Mouse (Mus musculus): Measurements from ENCODE around the gene Rps15. TPM values are rescaled to one million over a fixed set of nuclear protein-coding genes. Genes with fewer than 3 reads are reported as not detected.

Rps15 gene
- polyA plus RNA-seq, 1 experiment from 2014 or later, result 1,002 TPM

GRCm38 (mm10) chr10:80253551-80253950, 38.7 kb upstream of the Rps15 start:
- no peak overlapping the region for H3K9ac ChIP-seq
- no peaks in the 10 kb centered on the region for H3K9me3 ChIP-seq (replicated peaks)
- H3K4me3 ChIP-seq (replicated peaks), result no peak overlapping the region
- no peak for ATAC-seq (replicated peaks; ENCODE audit: low FRiP score)
- H3K36me3 ChIP-seq, result peaks cover 61% of the 10 kb centered on the region
- no peak overlapping the region for H3K4me2 ChIP-seq
- H3K4me1 ChIP-seq, result peaks cover 17% of the 10 kb centered on the region
- no peaks in the 10 kb centered on the region for H3K27me3 ChIP-seq
- no peak overlapping the region for H3K27ac ChIP-seq
- 90% methylated on average over 6 of the region's 6 CpGs for WGBS

GRCm38 (mm10) chr10:80254331-80255297, 37.6 kb upstream of the Rps15 start:
- Histone ChIP-seq H3K4me1 (peaks cover 27% of the 10 kb centered on the region), H3K27me3 (no peaks in the 10 kb centered on the region), H3K4me2 (no peak overlapping the region), H3K9ac (no peak overlapping the region), H3K4me3 (replicated peaks) (no peak overlapping the region), H3K36me3 (peaks cover 68% of the 10 kb centered on the region), H3K27ac (no peak overlapping the region), H3K9me3 (replicated peaks) (no peaks in the 10 kb centered on the region)
- WGBS, result 93% methylated on average over 26 of the region's 26 CpGs
- no peak for ATAC-seq (replicated peaks; ENCODE audit: low FRiP score)

DNA sequence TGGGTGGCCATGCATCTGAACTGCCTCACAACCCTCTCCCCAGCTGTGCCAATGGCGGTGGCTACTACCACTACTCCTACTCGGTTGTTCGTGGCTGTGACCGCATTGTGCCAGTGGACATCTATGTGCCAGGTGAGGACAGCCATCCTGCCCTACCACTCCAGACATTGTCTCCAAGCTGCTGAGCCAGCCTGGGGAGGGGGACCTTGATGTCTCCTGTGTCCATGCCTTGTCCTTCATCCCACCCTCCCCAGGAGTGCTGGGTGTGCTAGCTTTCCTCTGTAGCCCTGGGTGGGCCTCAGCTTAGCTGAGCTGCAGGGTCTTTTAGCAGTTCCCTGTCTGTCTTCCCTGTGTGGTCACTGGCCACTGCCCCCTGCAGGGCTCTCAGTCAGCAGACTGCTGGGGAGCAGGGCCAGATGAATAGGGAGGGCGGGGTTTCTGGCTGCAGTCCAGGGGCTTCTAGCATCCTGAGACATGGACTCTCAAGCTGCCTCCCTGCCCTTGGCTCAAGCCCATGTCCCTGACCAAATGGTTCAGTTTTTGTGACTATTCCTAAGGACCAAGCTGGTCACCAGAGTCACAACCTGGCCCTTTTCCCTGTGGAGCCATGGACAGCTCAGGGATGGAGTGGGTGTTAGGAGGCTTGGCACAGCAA, 36.2 kb upstream of the Rps15 start:
- WGBS, result 86% methylated on average over 5 of the region's 5 CpGs

DNA sequence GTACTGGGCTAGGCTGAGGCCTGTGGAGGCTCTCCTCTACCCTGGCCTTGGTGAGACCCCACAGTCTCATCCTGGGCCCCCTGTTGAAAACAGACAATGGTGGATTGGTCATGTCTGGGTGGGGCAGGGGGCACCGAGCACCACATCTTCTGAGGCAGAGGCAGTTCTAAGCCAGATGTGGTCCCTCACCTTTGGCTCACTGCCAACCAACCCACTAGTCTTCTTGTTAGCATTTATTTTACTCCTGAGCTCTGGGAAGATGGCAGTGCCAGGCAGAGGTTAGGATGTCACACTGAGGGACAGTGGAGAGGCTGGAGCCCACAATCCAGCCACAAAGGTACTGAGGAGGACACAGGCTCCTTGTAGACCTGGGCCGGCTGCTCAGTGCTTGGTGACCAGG, 34.3 kb upstream of the Rps15 start:
- Histone ChIP-seq H3K27ac (no peak overlapping the region), H3K4me3 (replicated peaks) (no peak overlapping the region), H3K9ac (no peak overlapping the region), H3K27me3 (no peaks in the 10 kb centered on the region), H3K4me1 (peaks cover 39% of the 10 kb centered on the region), H3K4me2 (no peak overlapping the region), H3K36me3 (peaks cover 61% of the 10 kb centered on the region), H3K9me3 (replicated peaks) (no peaks in the 10 kb centered on the region)
- no peak for ATAC-seq (replicated peaks; ENCODE audit: low FRiP score)
- 85% methylated on average over 2 of the region's 2 CpGs for WGBS

More for the DNA sequence above, 36.2 kb upstream of the Rps15 start:
- no peaks in the 10 kb centered on the region for H3K9me3 ChIP-seq (replicated peaks)
- no peak for ATAC-seq (replicated peaks; ENCODE audit: low FRiP score)
- peaks cover 68% of the 10 kb centered on the region for H3K36me3 ChIP-seq
- H3K4me2 ChIP-seq, result no peak overlapping the region
- no peaks in the 10 kb centered on the region for H3K27me3 ChIP-seq
- no peak overlapping the region for H3K4me3 ChIP-seq (replicated peaks)
- H3K9ac ChIP-seq, result no peak overlapping the region
- peaks cover 25% of the 10 kb centered on the region for H3K4me1 ChIP-seq
- no peak overlapping the region for H3K27ac ChIP-seq

GRCm38 (mm10) chr10:80258752-80259462, 33.3 kb upstream of the Rps15 start:
- Histone ChIP-seq H3K4me3 (replicated peaks) (peak overlapping the region; percentile 55; the same call in 1 of the 2 replicates), H3K27ac (peak overlapping the region; percentile 99; the same call in 1 of the 2 replicates), H3K9me3 (replicated peaks) (no peaks in the 10 kb centered on the region), H3K36me3 (peaks cover 52% of the 10 kb centered on the region), H3K4me1 (peaks cover 41% of the 10 kb centered on the region), H3K27me3 (no peaks in the 10 kb centered on the region), H3K9ac (peak overlapping the region; percentile 63; the same call in 1 of the 2 replicates), H3K4me2 (peak overlapping the region; percentile 96)
- ATAC-seq (replicated peaks; ENCODE audit: low FRiP score), result no peak
- 86% methylated on average over 14 of the region's 14 CpGs for WGBS

DNA sequence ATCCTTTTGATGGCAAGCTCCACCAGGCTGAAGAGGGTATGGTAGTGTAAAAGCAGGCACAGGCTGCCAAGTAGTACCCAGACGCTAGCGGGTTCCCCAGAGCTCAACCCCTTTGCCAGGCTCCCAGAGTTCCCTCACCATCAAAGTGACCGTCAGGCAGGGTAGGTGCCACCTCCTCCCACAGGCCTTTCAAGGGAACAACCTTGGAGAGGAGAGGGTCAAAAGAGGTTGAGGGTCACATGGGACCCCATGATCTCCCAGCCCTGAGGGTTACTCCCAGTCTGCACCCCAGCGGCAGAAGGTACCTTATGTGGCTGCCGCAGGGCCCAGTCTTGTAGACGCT, 32.8 kb upstream of the Rps15 start:
- peak overlapping the region; percentile 63 for H3K9ac ChIP-seq

DNA sequence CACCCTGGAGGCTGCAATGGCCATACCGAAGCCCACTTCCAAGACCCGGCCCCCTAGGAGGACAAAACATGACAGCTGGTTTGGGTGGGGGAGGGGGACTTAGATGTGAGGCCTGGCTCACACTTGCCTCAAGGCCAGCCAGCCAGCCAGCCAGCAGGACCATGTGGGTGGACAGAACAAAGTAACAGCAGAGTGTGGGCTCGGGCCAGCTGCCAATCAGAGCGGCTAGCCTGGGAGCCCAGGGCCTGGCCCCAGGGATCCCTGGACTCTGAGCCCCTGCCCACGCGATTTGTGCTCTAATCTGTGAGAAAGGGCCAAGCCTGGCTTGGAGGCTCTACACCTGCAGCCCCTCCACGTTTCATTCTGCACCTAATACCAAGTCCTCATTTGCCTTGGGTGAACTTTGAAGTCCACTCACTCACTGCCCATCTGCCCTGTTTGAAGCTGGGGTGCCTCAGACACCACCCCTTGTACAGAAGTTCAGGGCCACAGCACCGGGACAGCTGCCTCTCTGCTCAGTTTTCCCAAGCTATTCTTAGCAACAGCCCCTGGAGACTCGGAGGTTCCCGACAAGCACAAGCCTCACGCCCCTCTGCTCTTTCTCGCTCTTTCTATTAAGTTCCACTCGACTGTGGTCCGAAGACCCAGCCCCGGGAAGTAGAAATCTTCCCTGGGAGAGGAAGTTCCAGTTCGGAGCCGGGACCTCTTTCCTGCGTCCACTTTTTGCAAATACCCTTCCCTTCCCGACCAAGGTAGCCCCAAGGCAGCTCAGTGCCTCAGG, 32.2 kb upstream of the Rps15 start:
- Histone ChIP-seq H3K9me3 (replicated peaks) (no peaks in the 10 kb centered on the region), H3K4me1 (peaks cover 41% of the 10 kb centered on the region), H3K27me3 (no peaks in the 10 kb centered on the region), H3K36me3 (peaks cover 40% of the 10 kb centered on the region), H3K9ac (peak overlapping the region; percentile 63), H3K27ac (peak overlapping the region; percentile 99), H3K4me2 (peak overlapping the region; percentile 96), H3K4me3 (replicated peaks) (peak overlapping the region; percentile 55)
- 6% methylated on average over 19 of the region's 19 CpGs for WGBS
- ATAC-seq (replicated peaks; ENCODE audit: low FRiP score), result no peak

More for the DNA sequence above, 32.8 kb upstream of the Rps15 start:
- ATAC-seq (replicated peaks; ENCODE audit: low FRiP score), result no peak
- H3K9me3 ChIP-seq (replicated peaks), result no peaks in the 10 kb centered on the region
- peaks cover 46% of the 10 kb centered on the region for H3K36me3 ChIP-seq
- no peaks in the 10 kb centered on the region for H3K27me3 ChIP-seq
- H3K4me2 ChIP-seq, result peak overlapping the region; percentile 96
- peak overlapping the region; percentile 55 for H3K4me3 ChIP-seq (replicated peaks)
- WGBS, result 71% methylated on average over 6 of the region's 6 CpGs
- peak overlapping the region; percentile 99 for H3K27ac ChIP-seq
- H3K4me1 ChIP-seq, result peaks cover 41% of the 10 kb centered on the region

DNA sequence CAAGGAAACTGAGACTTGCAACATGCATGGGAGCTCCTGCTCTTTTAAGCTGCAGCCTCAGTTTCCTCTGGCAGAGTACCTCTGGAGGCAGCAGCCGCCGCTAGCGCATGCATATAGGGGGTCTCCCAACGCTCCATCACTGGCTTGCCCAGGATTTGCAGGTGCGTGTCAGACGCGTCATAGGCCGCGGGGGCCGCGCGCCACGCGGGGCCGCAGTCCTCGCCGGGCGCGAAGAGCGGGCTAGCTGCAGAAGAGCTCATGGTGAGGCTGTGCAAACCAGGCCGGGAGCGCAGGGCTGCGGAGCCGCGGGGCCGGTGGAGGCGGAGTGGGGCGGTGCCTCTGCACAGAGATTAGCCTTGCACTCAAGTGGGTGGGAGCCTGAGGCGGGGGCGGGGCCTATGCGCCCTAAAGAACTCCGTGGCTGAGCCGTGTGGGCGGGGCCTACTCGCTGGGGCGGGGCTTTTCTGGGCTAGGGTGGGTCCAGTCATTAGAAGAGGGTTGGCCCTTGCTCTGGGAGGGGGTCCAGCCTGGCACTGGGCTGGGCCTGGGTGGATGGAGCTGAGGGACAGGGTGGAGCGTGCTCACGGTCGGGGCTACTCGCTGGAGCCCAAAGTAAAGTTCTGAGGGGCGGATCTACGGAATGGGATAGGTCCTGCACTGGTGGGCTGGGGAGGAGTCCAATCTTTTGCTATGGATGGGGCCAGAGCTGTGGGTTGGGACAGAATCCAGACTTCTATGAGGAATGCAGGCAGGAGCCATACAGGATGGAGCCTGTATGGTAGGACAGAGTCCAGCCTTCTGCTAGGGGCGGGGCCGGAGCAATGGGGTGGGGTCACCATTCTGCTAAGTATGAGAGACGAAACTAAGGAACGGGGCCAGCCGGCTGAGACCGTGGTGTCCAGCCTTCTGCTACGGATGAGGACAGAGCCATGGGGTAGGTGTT, 31.3 kb upstream of the Rps15 start, which contains the start of the genes Gamt and Dazap1:
TSS of gene Gamt (minus strand) at position 371 of the 943 bp plus-strand sequence.
TSS of gene Dazap1 (plus strand) at position 845 of the 943 bp plus-strand sequence.
- under 1% methylated on average over 49 of the region's 49 CpGs for WGBS
- H3K9ac ChIP-seq, result peak within 1 kb of the TSS; percentile 63

GRCm38 (mm10) chr10:80261585-80261968, 30.7 kb upstream of the Rps15 start:
- Histone ChIP-seq H3K36me3 (peaks cover 25% of the 10 kb centered on the region), H3K4me3 (replicated peaks) (peak overlapping the region; percentile 55), H3K27ac (peak overlapping the region; percentile 99), H3K9me3 (replicated peaks) (no peaks in the 10 kb centered on the region), H3K4me1 (peaks cover 53% of the 10 kb centered on the region), H3K27me3 (no peaks in the 10 kb centered on the region), H3K4me2 (peak overlapping the region; percentile 96), H3K9ac (peak overlapping the region; percentile 48)
- ATAC-seq (replicated peaks; ENCODE audit: low FRiP score), result peak; percentile 72
- WGBS, result under 1% methylated on average over 14 of the region's 14 CpGs

More for the DNA sequence above, 31.3 kb upstream of the Rps15 start, which contains the start of the genes Gamt and Dazap1:
- Histone ChIP-seq H3K27me3 (no peaks in the 10 kb centered on the region), H3K27ac (peak within 1 kb of the TSS; percentile 99), H3K9me3 (replicated peaks) (no peaks in the 10 kb centered on the region), H3K4me2 (peak within 1 kb of the TSS; percentile 96), H3K4me3 (replicated peaks) (peak within 1 kb of the TSS; percentile 55), H3K36me3 (peaks cover 32% of the 10 kb centered on the region), H3K4me1 (peaks cover 46% of the 10 kb centered on the region)
- peak; percentile 92 for ATAC-seq (replicated peaks; ENCODE audit: low FRiP score)

DNA sequence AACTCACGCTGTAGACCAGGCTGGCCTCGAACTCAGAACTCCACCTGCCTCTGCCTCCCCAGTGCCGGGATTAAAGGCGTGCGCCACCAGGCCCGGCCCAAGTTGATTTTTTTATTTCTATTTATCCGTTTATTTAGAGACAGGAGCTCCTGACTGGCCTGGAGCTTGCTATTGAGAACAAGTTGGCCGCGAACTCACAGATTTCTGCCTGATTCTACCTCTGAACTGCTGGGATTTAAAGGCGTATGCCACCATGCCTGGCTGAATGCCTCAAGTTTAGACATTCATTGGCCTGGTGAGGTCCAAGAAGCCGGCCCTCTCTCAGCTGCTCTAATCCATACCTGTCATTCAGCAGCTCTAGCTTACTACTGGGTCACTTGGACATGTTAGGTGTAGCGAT, 30.1 kb upstream of the Rps15 start:
- WGBS, result 75% methylated on average over 12 of the region's 12 CpGs
- ATAC-seq (replicated peaks; ENCODE audit: low FRiP score), result no peak
- H3K4me1 ChIP-seq, result peaks cover 58% of the 10 kb centered on the region
- H3K27me3 ChIP-seq, result no peaks in the 10 kb centered on the region
- peaks cover 22% of the 10 kb centered on the region for H3K36me3 ChIP-seq
- peak overlapping the region; percentile 99 for H3K27ac ChIP-seq
- H3K9me3 ChIP-seq (replicated peaks), result no peaks in the 10 kb centered on the region
- H3K9ac ChIP-seq, result peak overlapping the region; percentile 48
- peak overlapping the region; percentile 55 for H3K4me3 ChIP-seq (replicated peaks)
- H3K4me2 ChIP-seq, result peak overlapping the region; percentile 96
